Mouse (Mus musculus) stomach, embryonic 16.5 days (tissue): ENCODE measurements around the gene Kcnc4. TPM values are rescaled to one million over a fixed set of nuclear protein-coding genes. Genes with fewer than 3 reads are reported as not detected.

Experiments used
- ATAC-seq: fragments of 200-750 bp; cut with Nextera tagmentation; 2 replicates; pipeline ENCODE4 v1.8.0; 2017; ENCODE audit warnings: moderate number of reproducible peaks, moderate TSS enrichment; ENCODE audit not compliant: insufficient read depth, low FRiP score
- H3K27ac ChIP-seq: fragments of 300-500 bp; sonication (generic); 2 replicates; pipeline ENCODE4 v1.5.1; 2014; ENCODE audit warnings: low read length
- H3K27me3 ChIP-seq: fragments of 300-500 bp; sonication (generic); 2 replicates; pipeline ENCODE4 v1.6.1; 2014; ENCODE audit warnings: low read length, control low read depth, mixed read lengths; ENCODE audit not compliant: control insufficient read depth, insufficient read depth
- H3K36me3 ChIP-seq: fragments of 300-500 bp; sonication (generic); 2 replicates; pipeline ENCODE4 v1.6.1; 2014; ENCODE audit warnings: low read length; ENCODE audit not compliant: control insufficient read depth, insufficient read depth
- H3K4me1 ChIP-seq: fragments of 300-500 bp; sonication (generic); 2 replicates; pipeline ENCODE4 v1.6.1; 2014; ENCODE audit warnings: low read length, control low read depth, mixed read lengths; ENCODE audit not compliant: control insufficient read depth, insufficient read depth
- H3K4me2 ChIP-seq: fragments of 300-500 bp; sonication (generic); 2 replicates; pipeline ENCODE4 v1.6.1; 2014; ENCODE audit warnings: low read depth, low read length, mixed read lengths
- H3K4me3 ChIP-seq: fragments of 300-500 bp; sonication (generic); replicated peaks from 2 replicates; pipeline ENCODE4 v1.5.1; 2014; ENCODE audit warnings: mild to moderate bottlenecking, low read length
- H3K9ac ChIP-seq: fragments of 300-500 bp; sonication (generic); 2 replicates; pipeline ENCODE4 v1.6.1; 2014; ENCODE audit warnings: low read length
- H3K9me3 ChIP-seq: fragments of 300-500 bp; sonication (generic); replicated peaks from 2 replicates; pipeline ENCODE4 v1.6.1; 2016; ENCODE audit warnings: low read length, control low read depth; ENCODE audit not compliant: control insufficient read depth
- WGBS: fragments of 180-500 bp; shearing (Covaris S2); extraction: QIAGEN DNeasy Blood & Tissue Kit; methylation state at CpG from one replicate; pipeline ENCODE4 v1.1.7; 2014; 5-methylcytosine and 5-hydroxymethylcytosine counted together
- polyA plus RNA-seq: library from polyadenylated mRNA; unstranded; fragments of >200 nt; fragmentation: Nextera tagmentation; extraction: Ambion mirVana; gene quantifications from 2 replicates; pipeline ENCODE4 v1.2.1, GENCODE M21; 2015

Gene Kcnc4
- polyA plus RNA-seq, 1 experiment from 2014 or later: 0.14 TPM

DNA sequence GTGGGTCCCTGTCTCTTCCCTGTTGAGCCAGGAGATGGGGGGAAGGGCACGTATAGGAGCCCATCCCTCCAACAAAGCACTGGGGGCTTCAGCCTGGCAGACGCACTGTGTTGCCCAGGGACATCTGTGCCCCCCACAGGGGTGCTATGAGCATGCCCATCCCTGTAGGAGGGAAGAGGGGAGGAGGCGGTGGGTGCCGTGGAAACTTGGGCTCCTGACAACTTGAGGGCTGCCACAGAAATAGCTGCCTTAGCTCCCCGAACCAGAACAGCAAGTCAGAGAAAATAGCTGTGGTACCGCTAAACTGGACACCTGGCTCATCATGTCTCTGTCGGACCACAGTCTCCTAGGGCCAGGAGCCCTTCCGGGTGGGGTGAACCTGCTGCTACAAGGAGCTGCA, 18.0 kb downstream of the Kcnc4 start:
- H3K9me3 ChIP-seq: no peaks in the 10 kb centered on the region
- no peak overlapping the region for H3K4me3 ChIP-seq
- no peaks in the 10 kb centered on the region for H3K36me3 ChIP-seq
- no peak overlapping the region for H3K9ac ChIP-seq
- WGBS: 71% methylated on average over 8 of the region's 8 CpGs
- no peak overlapping the region for H3K4me2 ChIP-seq
- no peaks in the 10 kb centered on the region for H3K4me1 ChIP-seq
- no peaks in the 10 kb centered on the region for H3K27me3 ChIP-seq
- no peak overlapping the region for H3K27ac ChIP-seq
- no peak for ATAC-seq

DNA sequence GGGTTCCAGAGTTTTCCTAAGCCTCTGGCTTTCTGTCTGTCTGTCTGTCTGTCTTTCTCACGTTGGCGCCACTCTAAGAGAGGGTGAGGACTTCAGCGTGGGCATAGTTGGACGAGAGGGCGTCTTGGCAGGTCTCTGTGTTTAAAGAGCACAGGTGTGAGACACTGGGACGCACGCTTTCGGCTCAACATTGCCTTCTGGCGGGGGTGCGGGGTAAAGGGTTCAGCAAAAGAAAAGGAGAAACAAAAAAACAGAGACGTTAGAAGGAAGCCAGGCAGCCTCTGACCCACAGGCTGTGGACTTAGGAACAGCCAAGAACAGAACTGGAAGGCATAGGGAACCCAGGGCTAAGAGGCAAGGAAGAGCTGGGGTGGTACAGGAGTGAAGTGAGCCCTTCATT, 20.1 kb downstream of the Kcnc4 start:
- Histone ChIP-seq H3K4me2 (no peak overlapping the region), H3K36me3 (no peaks in the 10 kb centered on the region), H3K4me3 (no peak overlapping the region), H3K9me3 (no peaks in the 10 kb centered on the region), H3K27me3 (no peaks in the 10 kb centered on the region), H3K9ac (no peak overlapping the region), H3K27ac (no peak overlapping the region), H3K4me1 (no peaks in the 10 kb centered on the region; the same call in 1 of the 2 replicates)
- WGBS: 85% methylated on average over 11 of the region's 11 CpGs
- ATAC-seq: no peak

DNA sequence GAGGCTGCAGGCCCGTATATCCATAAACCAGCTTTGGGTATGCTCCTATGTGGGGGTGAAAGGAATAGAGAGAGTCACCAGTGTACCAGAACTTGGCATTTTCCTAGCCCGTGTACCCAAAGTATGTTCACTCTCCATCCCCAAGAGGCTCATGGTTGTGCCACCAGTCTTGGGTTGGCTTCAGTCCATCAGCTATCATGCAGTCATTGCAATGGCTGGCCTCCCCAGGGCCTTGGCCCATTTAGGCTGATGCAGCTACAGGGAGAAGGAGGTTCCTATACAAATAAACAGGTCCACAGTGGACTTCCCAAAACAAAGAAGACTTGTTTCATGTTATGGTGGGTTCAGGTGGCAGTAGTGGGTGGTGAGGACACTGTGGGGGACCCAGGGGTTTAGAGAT, 21.7 kb downstream of the Kcnc4 start:
- H3K9me3 ChIP-seq: no peaks in the 10 kb centered on the region
- no peak overlapping the region for H3K4me2 ChIP-seq
- no peak overlapping the region for H3K27ac ChIP-seq
- H3K4me3 ChIP-seq: no peak overlapping the region
- 89% methylated on average over 2 of the region's 2 CpGs for WGBS
- H3K4me1 ChIP-seq: peaks cover 3% of the 10 kb centered on the region
- no peak overlapping the region for H3K9ac ChIP-seq
- ATAC-seq: no peak
- no peaks in the 10 kb centered on the region for H3K36me3 ChIP-seq
- H3K27me3 ChIP-seq: no peaks in the 10 kb centered on the region

DNA sequence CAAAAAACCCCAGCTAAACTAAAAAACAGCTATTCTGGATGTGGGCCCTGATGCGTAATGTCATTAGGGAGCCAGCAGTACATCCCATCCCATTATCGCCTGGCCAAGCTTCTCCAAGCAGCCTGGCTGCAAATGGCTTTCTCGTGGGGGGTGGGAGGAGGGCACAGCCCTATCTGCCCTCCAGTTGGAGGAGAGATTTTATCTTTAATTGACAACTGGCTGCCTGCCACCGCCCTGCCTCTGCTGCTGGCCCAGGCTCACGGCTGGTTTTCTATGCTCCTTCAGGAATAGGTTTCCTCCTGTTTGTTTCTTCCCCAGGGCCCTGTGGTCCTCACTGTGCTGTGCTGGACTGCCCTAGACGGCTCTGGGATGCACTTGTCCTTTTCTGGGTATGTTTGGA, 22.9 kb downstream of the Kcnc4 start:
- Histone ChIP-seq H3K27ac (no peak overlapping the region), H3K9me3 (no peaks in the 10 kb centered on the region), H3K4me1 (peaks cover 3% of the 10 kb centered on the region), H3K9ac (no peak overlapping the region), H3K4me3 (no peak overlapping the region), H3K27me3 (no peaks in the 10 kb centered on the region), H3K36me3 (no peaks in the 10 kb centered on the region), H3K4me2 (no peak overlapping the region)
- WGBS: 45% methylated on average over 6 of the region's 6 CpGs
- no peak for ATAC-seq

DNA sequence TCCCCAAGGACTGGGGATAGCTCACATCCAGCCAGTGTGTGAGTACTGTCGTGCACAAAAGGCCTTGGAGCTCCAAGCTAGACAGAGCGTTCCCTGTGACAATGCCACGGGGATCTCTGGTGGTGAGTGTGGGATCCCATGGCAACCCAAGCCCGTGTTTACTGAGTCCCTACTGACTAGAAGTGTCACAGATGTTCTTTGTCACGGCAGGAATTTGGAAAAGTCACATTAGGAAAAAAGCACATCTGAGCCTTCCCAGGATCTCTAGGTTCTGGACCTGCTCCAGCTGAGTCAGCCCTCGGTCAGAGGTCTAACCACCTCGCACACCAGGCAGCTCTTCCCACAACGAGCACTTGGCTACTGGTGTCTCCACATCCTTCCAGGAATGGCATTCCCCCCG, 25.7 kb downstream of the Kcnc4 start:
- no peak overlapping the region for H3K9ac ChIP-seq
- H3K4me1 ChIP-seq: peaks cover 3% of the 10 kb centered on the region
- ATAC-seq: no peak
- H3K4me3 ChIP-seq: no peak overlapping the region
- H3K27ac ChIP-seq: no peak overlapping the region
- no peaks in the 10 kb centered on the region for H3K9me3 ChIP-seq
- no peaks in the 10 kb centered on the region for H3K36me3 ChIP-seq
- WGBS: 37% methylated on average over 9 of the region's 9 CpGs
- no peaks in the 10 kb centered on the region for H3K27me3 ChIP-seq
- no peak overlapping the region for H3K4me2 ChIP-seq

DNA sequence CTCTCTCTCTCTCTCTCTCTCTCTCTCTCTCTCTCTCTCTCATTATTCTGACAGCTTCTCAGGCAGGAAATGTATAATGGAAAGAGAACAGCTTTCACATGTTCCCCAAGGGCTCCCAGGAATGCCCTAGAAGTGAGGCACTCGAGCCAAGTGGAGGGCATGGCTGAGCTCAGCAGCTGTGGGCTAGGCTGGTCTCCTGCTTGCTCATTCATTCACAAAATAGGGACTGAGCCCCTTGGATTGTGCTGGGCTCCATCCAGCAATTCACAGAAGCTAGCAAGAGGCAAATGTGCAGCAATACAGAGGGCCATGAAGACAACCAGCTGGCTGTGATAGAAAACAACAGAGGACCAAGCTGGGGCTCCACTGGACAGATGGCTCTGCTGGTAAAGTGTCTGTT, 28.1 kb downstream of the Kcnc4 start:
- H3K36me3 ChIP-seq: no peaks in the 10 kb centered on the region
- no peak overlapping the region for H3K9ac ChIP-seq
- 10% methylated on average over 1 of the region's 1 CpGs for WGBS
- no peak overlapping the region for H3K27ac ChIP-seq
- H3K4me1 ChIP-seq: peaks cover 3% of the 10 kb centered on the region
- H3K4me2 ChIP-seq: no peak overlapping the region
- H3K9me3 ChIP-seq: no peaks in the 10 kb centered on the region
- H3K27me3 ChIP-seq: no peaks in the 10 kb centered on the region
- ATAC-seq: peak; percentile 68; the same call in 1 of the 2 replicates
- no peak overlapping the region for H3K4me3 ChIP-seq

DNA sequence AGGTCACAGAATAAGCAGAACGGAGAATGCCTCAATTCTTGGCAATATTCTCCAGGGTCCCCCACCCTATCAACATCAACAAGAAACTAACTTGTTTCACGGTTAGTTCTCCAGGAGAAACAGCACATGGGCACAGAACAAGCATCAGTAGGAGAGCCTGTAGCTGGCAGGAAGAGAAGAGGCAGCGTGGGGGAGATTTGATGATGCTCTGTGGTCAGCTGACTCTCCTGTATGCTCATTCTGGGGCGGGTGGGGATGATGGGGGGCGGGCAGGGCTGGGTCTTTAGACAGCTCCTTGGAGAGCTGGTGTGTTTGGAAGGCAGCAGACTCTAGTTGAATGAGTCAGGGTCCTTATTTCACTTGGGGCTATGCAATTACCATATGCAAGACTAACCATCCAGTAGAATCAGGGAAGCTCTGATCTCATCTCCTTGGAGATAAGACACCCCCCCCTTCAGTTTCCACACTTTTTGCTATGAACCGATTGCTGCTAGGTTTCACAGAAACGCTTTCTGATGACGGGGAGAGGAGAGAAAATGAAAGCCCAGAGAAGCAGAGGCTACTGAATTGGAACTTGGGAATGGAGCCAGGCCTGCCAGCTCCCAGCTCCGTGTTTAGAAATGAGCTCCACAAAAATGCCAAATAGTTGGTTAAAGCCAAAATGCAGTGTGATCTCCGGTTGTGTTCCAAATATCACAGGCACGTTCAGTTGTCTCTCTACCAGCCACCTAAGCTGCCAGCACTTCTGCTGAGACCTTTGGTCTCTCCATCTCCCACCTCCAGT, 34.9 kb downstream of the Kcnc4 start:
- ATAC-seq: no peak
- no peaks in the 10 kb centered on the region for H3K36me3 ChIP-seq
- no peaks in the 10 kb centered on the region for H3K4me1 ChIP-seq
- H3K4me2 ChIP-seq: no peak overlapping the region
- H3K9me3 ChIP-seq: no peaks in the 10 kb centered on the region
- 63% methylated on average over 11 of the region's 11 CpGs for WGBS
- H3K27ac ChIP-seq: no peak overlapping the region
- H3K27me3 ChIP-seq: no peaks in the 10 kb centered on the region
- no peak overlapping the region for H3K9ac ChIP-seq
- H3K4me3 ChIP-seq: no peak overlapping the region

DNA sequence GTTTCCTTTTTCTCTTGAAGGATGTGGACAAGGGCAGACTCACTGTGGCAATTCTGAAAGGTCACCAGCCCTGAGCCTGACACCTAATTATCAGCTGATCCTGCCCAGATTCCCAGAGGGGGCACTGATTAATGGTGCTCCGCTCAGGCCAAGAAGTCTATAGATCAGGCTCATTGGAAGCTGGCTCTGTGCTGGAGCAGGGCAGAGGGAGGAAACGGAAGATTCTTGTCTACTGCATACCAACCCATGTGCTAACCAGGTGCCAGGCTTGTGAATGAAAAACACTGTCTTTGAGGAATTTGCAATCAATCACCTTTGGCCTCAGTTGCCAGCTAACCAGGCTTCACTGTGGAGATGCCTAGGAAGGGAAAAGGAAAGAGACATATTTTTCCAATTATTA, 39.2 kb downstream of the Kcnc4 start:
- ATAC-seq: no peak
- 43% methylated on average over 2 of the region's 2 CpGs for WGBS
- H3K36me3 ChIP-seq: no peaks in the 10 kb centered on the region
- no peaks in the 10 kb centered on the region for H3K27me3 ChIP-seq
- H3K27ac ChIP-seq: no peak overlapping the region
- no peak overlapping the region for H3K4me2 ChIP-seq
- H3K4me1 ChIP-seq: no peaks in the 10 kb centered on the region
- no peak overlapping the region for H3K4me3 ChIP-seq
- no peaks in the 10 kb centered on the region for H3K9me3 ChIP-seq
- H3K9ac ChIP-seq: no peak overlapping the region

DNA sequence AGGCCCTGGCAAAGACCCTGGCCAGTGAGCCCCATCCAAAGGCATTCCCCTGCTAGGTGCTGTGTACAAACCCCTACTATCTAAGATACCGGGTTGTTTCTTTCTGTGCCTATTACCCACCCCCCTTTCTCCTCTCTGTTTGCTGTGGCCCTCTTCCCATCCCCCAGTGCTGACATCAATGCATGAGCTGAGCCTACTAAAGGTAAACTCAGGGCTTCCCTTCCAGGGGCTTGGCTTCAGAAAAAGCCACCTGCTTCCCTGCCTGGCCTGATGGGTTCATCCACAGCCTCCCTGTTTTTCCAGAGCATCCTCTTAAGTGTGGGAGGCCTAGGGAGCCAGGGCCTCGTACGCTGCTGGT, 42.1 kb downstream of the Kcnc4 start:
- Histone ChIP-seq H3K9me3 (no peaks in the 10 kb centered on the region), H3K4me2 (no peak overlapping the region), H3K27me3 (no peaks in the 10 kb centered on the region), H3K4me3 (no peak overlapping the region), H3K27ac (no peak overlapping the region), H3K36me3 (no peaks in the 10 kb centered on the region), H3K9ac (no peak overlapping the region), H3K4me1 (no peaks in the 10 kb centered on the region)
- WGBS: 63% methylated on average over 3 of the region's 3 CpGs
- no peak for ATAC-seq
